Mouse (Mus musculus) T-helper 2 cell (primary cell): Measurements from ENCODE around the gene Glrx.

Experiments
- in situ Hi-C: fragments of 300-600 bp; cut with MboI, MseI; formaldehyde crosslinking; loops from one replicate; pipeline ENCODE4 v1.15.1; 2025; ENCODE audit warnings: high pct_unique_total_duplicates

The Glrx gene

DNA sequence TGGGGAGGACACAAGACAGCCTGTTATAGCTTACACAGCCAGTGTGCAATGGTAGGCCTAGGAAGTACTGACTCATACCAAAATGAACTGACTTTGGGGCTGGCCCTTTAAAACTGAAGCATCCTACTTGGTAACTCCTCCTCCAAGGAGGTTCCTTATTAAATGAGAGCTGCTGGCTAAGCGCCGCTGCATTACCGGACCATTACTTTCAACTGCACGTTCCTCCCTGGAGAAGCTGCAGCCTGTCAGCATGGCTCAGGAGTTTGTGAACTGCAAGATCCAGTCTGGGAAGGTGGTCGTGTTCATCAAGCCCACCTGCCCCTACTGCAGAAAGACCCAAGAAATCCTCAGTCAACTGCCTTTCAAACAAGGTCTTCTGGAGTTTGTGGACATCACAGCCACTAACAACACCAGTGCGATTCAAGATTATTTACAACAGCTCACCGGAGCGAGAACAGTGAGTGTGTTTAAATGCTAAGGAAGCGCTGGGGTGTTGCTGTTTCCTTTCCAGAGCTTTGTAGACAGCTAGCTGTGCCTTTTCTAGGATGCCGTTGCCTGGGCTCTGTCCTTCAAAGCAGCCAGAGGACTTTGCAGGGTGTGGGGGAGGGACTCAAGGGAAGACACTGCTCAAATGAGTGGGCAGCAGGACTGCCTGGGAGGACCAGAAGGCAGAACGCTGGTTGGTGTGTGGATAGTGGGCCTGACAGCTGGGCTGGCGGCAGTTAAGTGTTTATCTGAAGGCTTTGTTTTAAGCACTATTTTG is at the start of gene Glrx:
Glrx (plus strand) TSS at position 150 of the 763 bp plus-strand sequence.
- in situ Hi-C loops = no loop called here

DNA sequence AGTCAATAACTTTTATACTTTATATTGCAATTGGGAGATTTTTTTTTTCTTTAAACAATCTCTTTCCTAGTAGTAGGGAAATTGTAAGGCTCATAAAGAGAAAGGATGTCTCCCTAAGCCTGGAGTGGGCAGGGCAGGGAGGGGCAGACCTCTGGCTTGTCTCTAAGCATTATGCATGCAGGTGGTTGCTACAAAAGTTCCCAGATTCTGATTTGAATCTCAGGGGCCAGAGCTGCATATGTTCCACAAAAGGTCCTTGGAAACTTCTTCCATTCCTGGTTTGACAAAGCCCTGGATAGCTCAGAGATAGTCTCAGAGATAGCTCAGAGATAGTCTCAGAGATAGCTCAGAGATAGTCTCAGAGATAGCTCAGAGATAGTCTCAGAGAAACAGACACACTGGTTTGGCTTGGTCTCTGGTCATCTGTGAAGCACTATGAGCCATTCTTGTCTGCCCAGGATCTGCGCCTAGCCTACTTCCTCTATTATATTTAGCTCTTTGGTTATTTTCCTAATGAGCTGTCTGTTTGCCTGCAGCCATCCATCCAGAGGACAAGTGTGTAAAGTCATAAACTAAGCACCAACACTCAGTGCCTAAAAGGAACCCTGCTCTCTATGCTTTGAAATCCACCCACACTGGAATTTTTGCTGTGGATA is 49.0 kb upstream of the Glrx start:
- in situ Hi-C loops = no loop called here

DNA sequence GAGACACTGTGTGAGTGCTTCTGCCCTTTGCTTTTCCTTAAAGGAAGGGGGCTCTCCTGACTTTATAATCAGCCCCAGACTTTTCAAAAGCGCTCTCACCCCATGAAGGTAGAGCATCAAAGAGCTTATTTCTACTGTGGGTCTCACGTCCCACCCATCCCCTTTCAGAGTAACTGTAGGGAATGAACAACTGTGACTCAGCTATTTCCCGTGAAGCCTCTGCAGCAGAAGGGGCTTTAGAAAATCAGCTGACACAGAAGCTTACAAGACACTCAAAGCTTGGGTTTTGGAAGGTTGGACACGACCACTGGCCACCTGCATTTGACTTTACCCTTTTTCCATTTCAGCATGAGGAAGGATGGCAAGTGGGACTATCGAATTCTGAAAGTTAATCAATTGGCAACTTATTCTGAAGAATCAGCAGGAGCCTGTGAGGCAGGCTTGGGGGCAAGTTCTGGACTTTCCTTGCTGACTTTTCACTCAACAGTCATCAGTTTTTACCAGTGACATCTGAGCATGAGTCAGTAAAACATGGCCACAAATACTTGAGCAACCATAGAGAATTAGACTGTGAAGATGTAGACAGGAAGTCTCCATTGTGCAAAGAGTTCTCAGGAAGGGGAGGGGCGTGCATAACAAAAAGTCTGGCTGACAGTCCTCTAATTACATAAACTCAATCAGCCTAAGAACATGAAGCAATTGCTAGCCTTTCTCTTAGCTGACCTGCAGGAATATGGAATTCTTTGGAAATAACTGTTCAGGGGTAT is 45.6 kb upstream of the Glrx start:
- in situ Hi-C loops = no loop called here

DNA sequence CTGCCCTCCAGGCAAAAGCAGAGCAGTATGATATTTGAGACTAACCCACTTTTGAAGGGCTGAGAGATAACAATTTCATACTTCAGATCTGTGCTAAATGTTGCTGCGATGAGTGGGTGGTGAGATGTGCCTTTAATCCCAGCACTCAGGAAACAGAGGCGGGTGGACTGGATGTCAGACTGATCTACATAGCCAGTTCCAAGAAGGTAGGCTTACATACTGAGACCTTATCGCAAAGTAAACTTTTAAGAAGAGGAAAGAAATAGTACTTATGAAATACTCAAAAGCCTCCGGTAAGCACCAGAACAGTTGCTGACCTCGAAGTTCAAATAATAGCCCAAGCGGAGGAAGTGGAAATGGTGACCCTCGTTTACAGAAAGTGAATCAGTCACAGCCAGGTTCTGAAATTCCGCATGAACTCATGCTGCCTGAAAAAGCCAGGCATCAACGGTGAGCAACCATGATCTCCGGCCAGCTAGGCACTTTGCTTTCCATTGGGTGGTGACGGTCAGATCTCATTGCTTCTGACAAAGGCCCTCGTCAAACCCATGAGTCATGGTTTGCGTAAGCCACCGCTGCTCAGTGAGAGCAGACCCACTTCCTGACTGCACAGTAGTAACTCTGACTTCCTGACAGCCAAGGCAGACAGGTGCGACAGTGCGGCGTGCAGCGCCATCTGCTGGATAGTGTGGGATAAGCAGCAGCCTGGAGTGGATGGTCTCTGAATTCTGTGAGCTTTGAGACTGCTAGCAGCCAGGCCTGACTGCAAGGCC is 42.1 kb upstream of the Glrx start:
- in situ Hi-C loops = loop anchor here (5.0 kb wide), 1 partner anchor 570 kb away; no protein-coding TSS in a partner anchor

DNA sequence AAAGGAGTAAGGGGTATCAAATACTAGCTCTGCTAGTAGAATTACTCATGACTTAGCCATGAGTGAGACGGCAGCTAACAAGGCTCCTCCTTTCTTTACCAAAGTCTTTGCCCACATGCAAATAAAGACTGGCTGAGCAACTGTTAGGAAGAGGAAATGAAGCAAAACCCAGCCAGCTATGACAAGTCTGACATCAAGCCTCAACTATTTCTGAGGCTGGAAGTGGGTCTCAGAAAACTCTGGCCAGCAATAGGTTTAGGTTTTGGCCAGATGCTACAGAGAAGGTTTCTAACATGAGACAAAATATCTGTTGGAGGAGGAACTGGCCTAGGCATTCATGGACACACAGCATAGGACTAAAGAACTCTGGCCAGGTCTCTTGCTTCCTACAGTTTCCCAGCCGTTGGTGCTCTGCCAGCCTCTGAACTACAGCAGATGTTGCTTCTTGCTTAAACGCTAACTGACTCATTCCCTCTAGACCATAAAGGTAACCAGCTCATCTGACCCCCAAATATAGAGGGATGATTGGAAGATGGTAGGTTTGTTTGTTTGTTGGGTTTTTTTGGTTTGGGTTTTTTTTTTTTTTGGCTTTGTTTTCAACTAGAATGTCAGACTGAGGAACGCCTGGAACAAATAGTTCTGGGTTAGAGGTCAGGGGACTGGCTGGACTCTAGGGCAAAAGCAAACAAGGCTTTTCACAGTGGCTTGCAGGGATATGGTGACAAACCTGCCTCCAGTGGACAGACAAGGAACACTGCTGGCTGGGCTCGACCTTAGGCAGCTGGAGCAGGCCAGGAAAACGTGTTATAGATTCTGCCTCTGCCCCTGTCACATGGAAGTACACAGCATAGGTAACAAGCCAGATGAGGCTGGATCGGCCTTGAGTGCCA is 41.0 kb upstream of the Glrx start:
- in situ Hi-C loops = loop anchor here (5.0 kb wide), 1 partner anchor 571 kb away; no protein-coding TSS in a partner anchor

DNA sequence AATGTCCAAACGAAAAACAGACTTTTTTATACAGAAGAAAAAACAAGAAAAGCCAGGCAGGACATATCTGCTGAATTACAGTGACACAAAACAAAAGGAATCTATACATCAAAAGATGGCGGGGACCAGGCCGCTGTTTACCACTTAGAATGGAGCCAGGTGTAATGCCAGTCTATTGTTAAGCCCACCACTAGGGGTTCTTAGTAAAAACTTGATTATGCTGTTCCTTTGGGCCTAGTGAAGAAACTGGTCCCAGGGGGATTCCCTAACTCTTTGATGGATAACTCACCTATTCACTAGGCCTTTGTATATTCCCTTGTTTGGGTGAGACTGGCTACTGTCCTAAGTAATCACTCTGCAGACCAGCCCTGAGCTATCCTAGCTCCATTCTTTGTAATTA is 40.2 kb upstream of the Glrx start:
- in situ Hi-C loops = loop anchor here (5.0 kb wide), 1 partner anchor 572 kb away; no protein-coding TSS in a partner anchor

DNA sequence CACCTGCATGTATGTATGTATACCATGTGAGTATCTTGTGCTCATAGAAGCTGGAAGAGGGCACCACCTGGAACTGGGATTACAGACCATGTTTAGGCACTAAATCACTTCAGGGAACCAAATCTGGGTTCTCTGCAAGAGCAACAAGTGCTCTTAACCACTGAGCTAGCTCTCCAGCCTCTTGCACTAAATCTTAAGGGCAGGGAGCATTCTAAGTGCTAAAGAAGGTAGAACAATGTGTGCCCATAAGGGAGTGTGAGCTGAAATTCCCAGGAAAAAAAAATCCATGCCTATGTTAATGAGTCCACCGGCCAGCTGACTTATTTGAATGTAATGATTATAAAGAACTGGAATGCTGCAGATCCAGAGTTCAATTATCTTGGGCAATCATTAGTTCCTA is 31.7 kb upstream of the Glrx start:
- in situ Hi-C loops = loop anchor here (25.0 kb wide), 1 partner anchor 946 kb away; no protein-coding TSS in a partner anchor

DNA sequence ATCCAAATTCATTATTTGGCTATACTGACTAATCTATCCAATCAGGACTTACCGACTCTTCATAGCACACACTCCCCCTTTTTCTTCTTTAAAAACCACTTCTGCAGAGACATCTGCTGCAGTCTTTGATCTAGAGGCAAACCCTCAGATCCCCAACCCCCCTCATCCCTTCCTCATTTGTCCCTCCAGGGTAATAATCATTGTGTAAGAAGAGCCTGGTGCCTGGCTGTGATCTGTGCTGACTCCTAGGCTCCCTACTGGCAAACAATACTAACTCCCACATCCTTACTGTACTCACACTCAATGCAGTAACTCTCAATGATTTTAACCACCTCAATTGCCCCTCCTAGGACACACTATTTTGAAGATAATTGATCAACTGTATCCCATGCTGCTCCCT is 29.7 kb upstream of the Glrx start:
- in situ Hi-C loops = loop anchor here (25.0 kb wide), 1 partner anchor 948 kb away; no protein-coding TSS in a partner anchor

DNA sequence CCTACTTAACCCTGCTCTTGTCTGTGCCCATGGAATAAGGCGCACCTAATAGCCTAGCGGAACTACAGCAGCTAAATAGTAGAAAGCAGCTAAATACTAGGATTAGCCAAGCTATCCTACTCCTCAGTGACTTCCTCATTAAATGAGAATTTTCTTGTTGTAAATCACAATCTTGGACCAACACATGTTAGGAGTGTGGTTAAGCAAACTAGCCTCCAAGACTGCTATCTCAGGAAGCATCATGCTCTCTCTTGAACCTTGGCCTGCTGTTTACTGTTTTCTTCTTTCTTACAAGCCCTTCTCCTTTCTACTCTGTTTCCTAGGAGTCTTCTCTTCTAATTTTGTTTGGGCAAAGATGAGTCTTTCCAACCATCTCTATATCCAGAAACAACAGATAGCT is 22.5 kb upstream of the Glrx start:
- in situ Hi-C loops = loop anchor here (25.0 kb wide), 1 partner anchor 955 kb away; no protein-coding TSS in a partner anchor

DNA sequence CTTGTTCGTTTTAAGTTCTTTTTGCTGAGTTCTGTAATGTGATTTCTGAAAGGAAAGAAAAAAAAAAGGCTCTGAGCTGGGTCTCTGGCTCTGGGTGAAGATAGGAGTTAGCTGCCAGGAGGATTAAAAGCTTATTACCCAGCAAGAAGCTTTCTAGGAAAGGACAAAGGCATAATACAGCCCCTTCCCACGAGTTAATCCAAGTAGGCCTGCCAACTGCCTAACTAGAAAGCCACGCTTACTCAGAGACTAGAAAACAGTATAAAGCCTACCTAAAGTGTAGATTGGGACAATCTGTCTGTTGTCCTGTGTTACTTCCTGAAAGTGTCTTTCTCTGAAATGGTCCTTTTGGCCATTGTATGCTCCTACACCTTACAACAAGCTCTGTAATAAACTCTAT is 21.2 kb upstream of the Glrx start:
- in situ Hi-C loops = loop anchor here (25.0 kb wide), 1 partner anchor 956 kb away; no protein-coding TSS in a partner anchor

DNA sequence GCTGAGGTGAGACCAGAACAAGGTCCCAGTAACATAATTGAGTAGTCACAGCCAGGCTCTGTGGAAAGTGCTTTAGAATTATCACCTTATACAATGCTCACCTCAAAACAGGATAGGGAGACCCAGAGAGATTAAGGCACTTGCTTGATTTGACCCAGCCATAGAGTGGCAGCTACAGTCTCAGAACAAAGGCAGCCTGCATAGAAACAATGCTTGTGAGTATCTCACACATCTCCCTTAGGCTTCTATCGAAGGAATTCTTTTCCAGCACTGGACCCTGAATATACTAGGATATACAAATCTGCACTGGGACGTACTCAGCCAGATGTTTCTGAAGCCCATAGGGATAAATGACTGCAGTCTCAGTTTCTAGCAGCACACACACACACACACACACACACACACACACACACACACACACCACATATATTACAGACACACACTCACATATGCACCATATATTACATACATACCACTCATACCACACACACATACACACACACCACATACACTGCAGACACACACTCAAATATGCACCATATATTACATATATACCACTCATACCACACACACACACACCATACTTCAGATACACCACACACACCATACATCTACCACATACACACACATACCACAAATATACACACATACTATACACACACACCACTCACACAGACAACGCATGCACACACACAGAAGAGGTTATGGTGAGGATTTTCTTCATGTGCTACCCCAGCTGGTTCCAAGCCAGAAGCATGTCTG is 20.5 kb upstream of the Glrx start:
- in situ Hi-C loops = loop anchor here (25.0 kb wide), 1 partner anchor 957 kb away; no protein-coding TSS in a partner anchor

DNA sequence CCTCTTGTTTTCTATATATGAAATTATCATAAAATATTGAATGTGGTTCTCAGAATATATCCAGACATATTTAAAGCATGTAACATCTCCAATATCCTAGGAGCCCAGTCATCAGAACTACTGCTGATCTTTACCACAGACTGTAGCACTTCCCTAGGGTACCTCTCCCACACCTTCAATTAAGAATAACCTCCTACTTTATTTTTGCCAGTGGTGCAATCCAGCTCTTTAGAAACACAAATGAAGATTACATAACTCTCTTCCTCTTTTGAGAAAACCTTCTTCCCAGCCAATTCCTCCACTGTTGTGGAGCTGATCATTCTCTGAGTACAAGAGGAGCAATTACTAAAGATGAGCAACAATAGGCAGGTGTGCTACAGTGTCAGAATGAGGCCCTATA is 19.8 kb upstream of the Glrx start:
- in situ Hi-C loops = loop anchor here (25.0 kb wide), 1 partner anchor 958 kb away; no protein-coding TSS in a partner anchor

DNA sequence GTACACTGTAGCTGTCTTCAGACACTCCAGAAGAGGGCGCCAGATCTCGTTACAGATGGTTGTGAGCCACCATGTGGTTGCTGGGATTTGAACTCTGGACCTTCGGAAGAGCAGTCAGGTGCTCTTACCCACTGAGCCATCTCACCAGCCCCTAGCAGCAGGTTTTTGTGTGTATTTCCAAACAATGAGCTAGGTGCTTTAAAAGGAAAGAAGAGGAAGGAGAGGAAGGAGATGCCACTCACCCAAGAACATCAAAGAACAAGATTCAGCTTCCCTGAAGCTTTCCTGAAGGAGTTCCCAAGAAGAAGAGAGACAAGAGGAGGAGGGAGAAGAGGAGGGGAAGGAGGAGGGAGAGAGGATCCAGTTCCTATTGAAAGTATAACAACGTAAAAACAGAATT is 17.3 kb upstream of the Glrx start:
- in situ Hi-C loops = loop anchor here (25.0 kb wide), 1 partner anchor 960 kb away; no protein-coding TSS in a partner anchor

DNA sequence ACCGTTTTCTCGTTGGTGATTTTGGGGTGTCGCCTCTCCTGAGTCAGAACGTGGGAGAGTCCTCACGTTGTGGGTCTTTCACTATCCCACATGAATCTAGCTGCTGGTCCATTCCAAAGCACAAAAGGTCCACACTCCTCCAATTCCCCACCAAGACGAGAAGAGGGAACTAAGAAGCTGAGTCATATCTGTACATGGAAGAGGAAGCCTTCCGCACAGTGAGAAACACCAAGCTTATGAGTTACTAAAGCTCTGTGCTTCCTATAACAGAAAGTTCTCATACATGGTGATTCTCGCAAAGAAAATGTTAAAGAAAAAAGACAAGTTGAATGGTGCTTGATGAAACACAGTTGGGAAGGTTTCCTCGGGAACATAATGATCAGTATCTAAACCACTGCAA is 16.5 kb upstream of the Glrx start:
- in situ Hi-C loops = loop anchor here (25.0 kb wide), 1 partner anchor 961 kb away; no protein-coding TSS in a partner anchor

DNA sequence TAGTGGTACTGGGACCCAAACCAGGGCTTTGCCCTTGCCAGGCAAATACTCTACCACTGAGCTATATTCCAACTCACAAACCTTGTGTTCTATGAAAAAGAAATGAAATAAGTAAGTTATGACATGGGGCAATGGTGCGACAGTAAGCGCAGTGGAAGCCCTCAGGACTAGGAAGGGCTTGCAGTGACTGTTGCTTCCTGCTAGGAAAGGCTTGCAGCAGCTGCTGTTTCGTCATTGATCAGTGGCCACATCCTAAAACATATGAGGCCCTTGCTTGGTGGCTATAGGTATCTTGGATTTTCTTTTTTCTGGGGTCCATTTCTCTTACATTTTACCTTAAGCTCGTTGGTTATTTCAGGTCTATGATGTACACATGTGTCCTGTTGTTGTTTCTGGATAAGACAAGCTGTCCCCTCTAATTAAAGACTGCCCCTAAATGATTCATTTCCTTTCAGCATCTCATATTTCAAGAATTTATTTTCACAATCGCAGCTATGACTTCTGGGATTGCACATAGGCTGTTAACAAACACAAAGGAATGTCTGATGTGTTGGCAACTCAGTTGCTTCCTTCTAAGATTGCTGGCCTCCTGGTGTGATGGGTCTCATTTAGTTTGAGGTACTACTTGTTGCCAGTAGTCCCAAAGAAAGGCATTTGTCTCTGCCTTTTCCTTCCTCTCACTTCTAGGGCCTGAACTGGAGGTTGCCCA is 14.9 kb upstream of the Glrx start:
- in situ Hi-C loops = loop anchor here (25.0 kb wide), 1 partner anchor 962 kb away; no protein-coding TSS in a partner anchor

DNA sequence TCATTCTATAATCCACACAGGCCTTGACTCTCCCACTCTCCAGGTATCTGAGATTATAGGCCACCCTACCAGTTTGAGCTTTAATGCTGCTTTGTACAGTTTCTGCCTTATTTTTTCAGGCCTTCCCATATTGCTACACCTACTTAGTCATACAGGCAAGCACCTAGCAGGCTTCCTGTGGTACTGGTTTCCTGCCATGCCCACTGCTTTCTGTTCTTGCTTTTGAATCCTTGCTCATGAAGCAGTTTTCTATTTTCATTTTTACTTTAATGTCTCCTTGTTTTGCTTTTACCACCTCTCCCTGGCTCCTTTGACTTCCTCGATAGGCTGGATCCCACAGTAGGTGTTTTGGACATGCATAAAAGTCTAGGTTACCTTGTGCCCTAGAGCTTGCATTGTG is 14.3 kb upstream of the Glrx start:
- in situ Hi-C loops = no loop called here

DNA sequence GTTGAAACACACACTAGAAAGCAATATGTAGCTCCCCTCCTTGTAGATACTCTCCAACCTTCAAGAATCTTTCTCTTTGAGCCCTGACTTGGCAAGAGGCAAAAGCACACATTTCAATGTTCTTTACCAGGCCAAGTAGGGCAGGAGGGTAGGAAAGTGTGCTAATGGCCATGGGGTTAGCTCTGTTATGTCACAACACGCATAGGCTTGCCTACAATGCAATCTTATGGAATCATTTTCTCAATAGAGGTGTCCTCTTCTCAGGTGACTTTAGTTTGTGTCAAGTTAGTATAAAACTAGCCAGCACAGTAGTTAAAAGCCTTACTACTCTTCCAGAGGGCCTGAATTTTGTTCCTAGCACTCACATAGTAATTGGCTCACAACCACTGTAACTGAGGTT is 9.0 kb upstream of the Glrx start:
- in situ Hi-C loops = no loop called here

DNA sequence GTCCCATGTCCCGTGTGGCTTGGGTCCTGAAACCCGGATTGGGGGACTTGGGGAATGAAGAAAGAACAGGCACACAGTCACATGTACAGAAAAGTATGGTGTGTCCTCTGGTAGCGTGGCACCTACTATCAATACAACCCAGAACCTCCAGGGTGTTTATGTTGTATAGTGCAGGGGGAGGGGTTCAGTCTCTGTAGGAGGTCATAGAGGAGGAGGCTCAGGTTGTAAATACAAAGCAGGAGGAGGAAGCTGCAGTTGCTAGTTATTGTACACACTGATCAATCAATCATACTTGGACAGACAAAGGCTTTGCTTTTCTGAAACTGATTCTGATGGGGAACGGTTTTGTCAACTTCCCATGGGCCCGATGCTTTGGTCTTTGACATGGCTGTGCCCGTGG is 8.0 kb upstream of the Glrx start:
- in situ Hi-C loops = no loop called here

DNA sequence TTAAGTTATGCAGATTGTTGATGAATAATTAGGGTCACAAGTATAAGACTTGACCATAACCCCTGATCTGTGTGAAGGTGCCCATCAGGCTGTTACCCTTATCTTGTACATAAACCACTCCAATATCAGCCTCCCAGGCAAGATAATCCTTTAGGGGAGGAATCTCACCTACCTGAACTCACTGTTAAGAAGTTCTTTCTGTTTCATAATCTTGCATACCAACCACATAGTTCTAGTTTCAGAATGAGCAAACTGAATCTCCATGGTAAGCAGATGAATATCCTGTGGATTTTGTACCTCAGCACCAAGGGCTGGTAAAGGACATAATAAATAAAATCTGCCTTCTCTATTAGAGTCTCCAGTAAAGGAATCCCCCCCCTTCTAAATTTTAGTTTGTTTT is 7.0 kb upstream of the Glrx start:
- in situ Hi-C loops = no loop called here
